Mouse (Mus musculus): ENCODE measurements around the gene Cdh4.

- TF ChIP-seq CTCF (IDR thresholded peaks at IDR 0.05; ENCODE audit: low read depth, low read length): no peak
- TF ChIP-seq GATA1 (IDR thresholded peaks at IDR 0.05; ENCODE audit: borderline replicate concordance, low read length): no peak
These were observed 16.6 kb upstream of the Cdh4 start for GRCm38 (mm10) chr2:179425602-179426001.
